Mouse (Mus musculus): ENCODE measurements around the gene Tead1. TPM values are rescaled to one million over a fixed set of nuclear protein-coding genes. Genes with fewer than 3 reads are reported as not detected.
A peak's percentile ranks its signal among the peaks of the same experiment; 100 is the strongest.

Tead1 gene
- polyA plus RNA-seq, 1 experiment = 7.2 TPM

- no peaks in the 10 kb centered on the region for H3K27me3 ChIP-seq (ENCODE audit: control insufficient read depth, insufficient read depth, low read length)
- peaks cover 16% of the 10 kb centered on the region for H3K4me1 ChIP-seq (ENCODE audit: control insufficient read depth, insufficient read depth, low read length)
- DNase-seq = no peak
- no peak for TF ChIP-seq CTCF (IDR thresholded peaks at IDR 0.05; ENCODE audit: borderline replicate concordance, insufficient read depth, low read depth, low read length)
- TF ChIP-seq POLR2A (IDR thresholded peaks at IDR 0.05; ENCODE audit: borderline replicate concordance, insufficient read depth, low read length) = no peak
- no peak overlapping the region for H3K4me3 ChIP-seq (replicated peaks; ENCODE audit: insufficient read depth, low read depth, low read length)
- no peak overlapping the region for H3K27ac ChIP-seq (ENCODE audit: insufficient read depth, low read length)
- 97% methylated on average over 7 of the region's 7 CpGs for WGBS
Measured at GRCm38 (mm10) chr7:112871752-112872151, 192.6 kb downstream of the Tead1 start.

DNA sequence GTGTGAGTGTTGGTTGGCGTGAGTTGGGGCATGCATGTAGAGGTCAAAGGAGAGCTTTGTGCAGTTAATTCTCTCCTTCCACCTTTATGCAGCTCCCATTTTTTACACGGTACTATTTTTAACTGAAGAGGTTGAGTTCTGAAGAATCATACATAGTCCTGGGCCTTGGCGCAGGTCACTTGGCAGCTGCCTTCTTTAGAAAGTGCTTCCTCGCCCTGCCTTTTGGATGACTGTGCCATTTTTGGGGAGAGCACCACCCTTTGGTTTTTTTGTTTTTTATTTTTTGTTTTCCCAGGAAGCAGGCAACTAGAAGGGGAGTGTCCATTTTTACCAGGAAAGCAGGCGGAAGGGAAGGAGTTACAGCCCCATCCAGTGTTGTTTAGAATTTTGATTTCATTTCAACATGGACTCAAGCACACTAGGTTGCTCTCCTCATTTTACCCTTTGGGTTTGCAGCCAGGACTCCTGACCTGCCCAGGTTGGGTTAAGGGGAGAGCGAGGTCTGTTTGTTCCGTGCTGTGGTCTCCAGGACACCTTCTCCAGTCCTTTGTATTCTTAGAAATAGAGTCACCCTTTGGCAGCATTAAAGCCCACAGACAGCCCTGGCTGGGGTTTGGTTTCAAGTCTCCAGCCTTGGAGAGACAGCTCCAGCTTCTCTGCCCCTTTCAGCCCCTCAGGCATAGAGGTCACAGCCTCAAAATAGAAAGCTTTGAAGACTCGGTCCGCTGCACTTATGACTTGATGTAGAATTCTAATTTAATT lies 193.5 kb downstream of the Tead1 start:
- Histone ChIP-seq H3K27ac (ENCODE audit: insufficient read depth, low read length) (no peak overlapping the region), H3K27me3 (ENCODE audit: control insufficient read depth, insufficient read depth, low read length) (no peaks in the 10 kb centered on the region), H3K4me3 (replicated peaks; ENCODE audit: insufficient read depth, low read depth, low read length) (no peak overlapping the region), H3K4me1 (ENCODE audit: control insufficient read depth, insufficient read depth, low read length) (peaks cover 11% of the 10 kb centered on the region)
- TF ChIP-seq CTCF (IDR thresholded peaks at IDR 0.05; ENCODE audit: borderline replicate concordance, insufficient read depth, low read depth, low read length) (no peak), POLR2A (IDR thresholded peaks at IDR 0.05; ENCODE audit: borderline replicate concordance, insufficient read depth, low read length) (no peak)
- WGBS = 83% methylated on average over 9 of the region's 9 CpGs
- DNase-seq = no peak

GRCm38 (mm10) chr7:112876128-112876527 lies 197.0 kb downstream of the Tead1 start:
- 79% methylated on average over 10 of the region's 10 CpGs for WGBS
- TF ChIP-seq CTCF (IDR thresholded peaks at IDR 0.05; ENCODE audit: borderline replicate concordance, insufficient read depth, low read depth, low read length) (no peak), POLR2A (IDR thresholded peaks at IDR 0.05; ENCODE audit: borderline replicate concordance, insufficient read depth, low read length) (no peak)
- H3K27ac ChIP-seq (ENCODE audit: insufficient read depth, low read length) = no peak overlapping the region
- H3K27me3 ChIP-seq (ENCODE audit: control insufficient read depth, insufficient read depth, low read length) = no peaks in the 10 kb centered on the region
- DNase-seq = no peak
- H3K4me1 ChIP-seq (ENCODE audit: control insufficient read depth, insufficient read depth, low read length) = no peaks in the 10 kb centered on the region
- H3K4me3 ChIP-seq (replicated peaks; ENCODE audit: insufficient read depth, low read depth, low read length) = no peak overlapping the region

GRCm38 (mm10) chr7:112883791-112884274 lies 204.7 kb downstream of the Tead1 start:
- peak; percentile 68 to 75 for DNase-seq
- TF ChIP-seq POLR2A (IDR thresholded peaks at IDR 0.05; ENCODE audit: borderline replicate concordance, insufficient read depth, low read length) (no peak), CTCF (IDR thresholded peaks at IDR 0.05; ENCODE audit: borderline replicate concordance, insufficient read depth, low read depth, low read length) (no peak)
- Histone ChIP-seq H3K27ac (ENCODE audit: insufficient read depth, low read length) (no peak overlapping the region), H3K4me3 (replicated peaks; ENCODE audit: insufficient read depth, low read depth, low read length) (no peak overlapping the region), H3K27me3 (ENCODE audit: control insufficient read depth, insufficient read depth, low read length) (no peaks in the 10 kb centered on the region), H3K4me1 (ENCODE audit: control insufficient read depth, insufficient read depth, low read length) (0 out of 2 replicates have a peak, but pooled peaks cover 4% of the 10 kb centered on the region)
- WGBS = 28% methylated on average over 8 of the region's 8 CpGs

- DNase-seq = no peak
- no peak for TF ChIP-seq POLR2A (IDR thresholded peaks at IDR 0.05; ENCODE audit: borderline replicate concordance, insufficient read depth, low read length)
- no peak for TF ChIP-seq CTCF (IDR thresholded peaks at IDR 0.05; ENCODE audit: borderline replicate concordance, insufficient read depth, low read depth, low read length)
- WGBS = 90% methylated on average over 8 of the region's 8 CpGs
- H3K27me3 ChIP-seq (ENCODE audit: control insufficient read depth, insufficient read depth, low read length) = no peaks in the 10 kb centered on the region
- 0 out of 2 replicates have a peak, but pooled peaks cover 4% of the 10 kb centered on the region for H3K4me1 ChIP-seq (ENCODE audit: control insufficient read depth, insufficient read depth, low read length)
- H3K4me3 ChIP-seq (replicated peaks; ENCODE audit: insufficient read depth, low read depth, low read length) = no peak overlapping the region
- H3K27ac ChIP-seq (ENCODE audit: insufficient read depth, low read length) = no peak overlapping the region
Measured at GRCm38 (mm10) chr7:112885546-112885945, 206.4 kb downstream of the Tead1 start.

- DNase-seq = no peak
- Histone ChIP-seq H3K4me1 (ENCODE audit: control insufficient read depth, insufficient read depth, low read length) (no peaks in the 10 kb centered on the region), H3K27me3 (ENCODE audit: control insufficient read depth, insufficient read depth, low read length) (no peaks in the 10 kb centered on the region), H3K27ac (ENCODE audit: insufficient read depth, low read length) (no peak overlapping the region), H3K4me3 (replicated peaks; ENCODE audit: insufficient read depth, low read depth, low read length) (no peak overlapping the region)
- WGBS = 76% methylated on average over 6 of the region's 6 CpGs
- no peak for TF ChIP-seq POLR2A (IDR thresholded peaks at IDR 0.05; ENCODE audit: borderline replicate concordance, insufficient read depth, low read length)
- no peak for TF ChIP-seq CTCF (IDR thresholded peaks at IDR 0.05; ENCODE audit: borderline replicate concordance, insufficient read depth, low read depth, low read length)
Measured at GRCm38 (mm10) chr7:112891883-112892282, 212.8 kb downstream of the Tead1 start.

DNA sequence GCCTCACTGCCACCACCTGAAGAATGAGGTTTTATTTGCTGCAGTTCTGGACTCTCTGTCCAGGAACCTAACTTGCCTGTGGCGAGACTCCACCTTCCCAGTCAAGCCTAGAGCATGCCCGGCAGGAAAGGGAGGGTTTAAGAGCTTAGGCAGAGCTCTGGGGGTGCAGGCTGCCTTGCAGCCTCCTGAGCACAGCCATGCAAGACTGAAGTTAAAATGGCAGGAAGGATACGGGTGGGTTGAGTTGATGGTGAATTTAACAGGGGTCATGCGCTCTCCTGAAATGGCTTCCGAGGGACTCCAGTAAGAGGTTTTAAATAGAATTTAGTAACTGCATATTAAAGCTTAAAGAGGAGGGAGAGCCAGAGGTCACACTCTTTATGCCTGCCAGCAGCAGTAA lies 213.5 kb downstream of the Tead1 start:
- Histone ChIP-seq H3K27ac (ENCODE audit: insufficient read depth, low read length) (no peak overlapping the region), H3K27me3 (ENCODE audit: control insufficient read depth, insufficient read depth, low read length) (no peaks in the 10 kb centered on the region), H3K4me1 (ENCODE audit: control insufficient read depth, insufficient read depth, low read length) (no peaks in the 10 kb centered on the region), H3K4me3 (replicated peaks; ENCODE audit: insufficient read depth, low read depth, low read length) (no peak overlapping the region)
- TF ChIP-seq CTCF (IDR thresholded peaks at IDR 0.05; ENCODE audit: borderline replicate concordance, insufficient read depth, low read depth, low read length) (no peak), POLR2A (IDR thresholded peaks at IDR 0.05; ENCODE audit: borderline replicate concordance, insufficient read depth, low read length) (no peak)
- WGBS = 86% methylated on average over 5 of the region's 5 CpGs
- no peak for DNase-seq

GRCm38 (mm10) chr7:112896363-112896762 lies 217.2 kb downstream of the Tead1 start:
- Histone ChIP-seq H3K4me3 (replicated peaks; ENCODE audit: insufficient read depth, low read depth, low read length) (no peak overlapping the region), H3K4me1 (ENCODE audit: control insufficient read depth, insufficient read depth, low read length) (no peaks in the 10 kb centered on the region), H3K27ac (ENCODE audit: insufficient read depth, low read length) (no peak overlapping the region), H3K27me3 (ENCODE audit: control insufficient read depth, insufficient read depth, low read length) (no peaks in the 10 kb centered on the region)
- DNase-seq = no peak
- TF ChIP-seq POLR2A (IDR thresholded peaks at IDR 0.05; ENCODE audit: borderline replicate concordance, insufficient read depth, low read length) (no peak), CTCF (IDR thresholded peaks at IDR 0.05; ENCODE audit: borderline replicate concordance, insufficient read depth, low read depth, low read length) (no peak)
- WGBS = 100% methylated on average over 2 of the region's 2 CpGs
